Mouse (Mus musculus): Measurements from ENCODE around the gene Cdc14a. TPM values are rescaled to one million over a fixed set of nuclear protein-coding genes. Genes with fewer than 3 reads are reported as not detected.

The Cdc14a gene
- polyA plus RNA-seq, 1 experiment, result 8.0 TPM

- no peaks in the 10 kb centered on the region for H3K27me3 ChIP-seq (ENCODE audit: control insufficient read depth, insufficient read depth, low read length)
- H3K27ac ChIP-seq (ENCODE audit: control insufficient read depth, insufficient read depth, low read length), result no peak overlapping the region
- no peak for DNase-seq
- 93% methylated on average over 6 of the region's 6 CpGs for WGBS
- no peak overlapping the region for H3K4me3 ChIP-seq (ENCODE audit: control insufficient read depth, insufficient read depth, low read length)
- H3K36me3 ChIP-seq (ENCODE audit: control insufficient read depth, insufficient read depth, low read length), result no peaks in the 10 kb centered on the region
- TF ChIP-seq POLR2A (IDR thresholded peaks at IDR 0.05; ENCODE audit: control insufficient read depth, extremely low read depth, insufficient read depth, low read length, poor library complexity) (no peak), CTCF (IDR thresholded peaks at IDR 0.05; ENCODE audit: borderline replicate concordance, control insufficient read depth, extremely low read depth, insufficient read depth, low read length, poor library complexity) (no peak)
- peaks cover 3% of the 10 kb centered on the region; the same call in 1 of the 2 replicates for H3K4me1 ChIP-seq (replicated peaks; ENCODE audit: control insufficient read depth, insufficient read depth, low read length)
Observed at GRCm38 (mm10) chr3:116397341-116397740, 26.5 kb downstream of the Cdc14a start.

- Histone ChIP-seq H3K27ac (ENCODE audit: control insufficient read depth, insufficient read depth, low read length) (no peak overlapping the region), H3K4me1 (replicated peaks; ENCODE audit: control insufficient read depth, insufficient read depth, low read length) (peaks cover 3% of the 10 kb centered on the region; the same call in 1 of the 2 replicates), H3K36me3 (ENCODE audit: control insufficient read depth, insufficient read depth, low read length) (no peaks in the 10 kb centered on the region), H3K27me3 (ENCODE audit: control insufficient read depth, insufficient read depth, low read length) (no peaks in the 10 kb centered on the region), H3K4me3 (ENCODE audit: control insufficient read depth, insufficient read depth, low read length) (no peak overlapping the region)
- DNase-seq, result no peak
- 94% methylated on average over 3 of the region's 3 CpGs for WGBS
- TF ChIP-seq POLR2A (IDR thresholded peaks at IDR 0.05; ENCODE audit: control insufficient read depth, extremely low read depth, insufficient read depth, low read length, poor library complexity) (no peak), CTCF (IDR thresholded peaks at IDR 0.05; ENCODE audit: borderline replicate concordance, control insufficient read depth, extremely low read depth, insufficient read depth, low read length, poor library complexity) (no peak)
Observed at GRCm38 (mm10) chr3:116396571-116396970, 27.3 kb downstream of the Cdc14a start.

- WGBS, result 93% methylated on average over 5 of the region's 5 CpGs
- H3K27me3 ChIP-seq (ENCODE audit: control insufficient read depth, insufficient read depth, low read length), result no peaks in the 10 kb centered on the region
- no peak overlapping the region for H3K27ac ChIP-seq (ENCODE audit: control insufficient read depth, insufficient read depth, low read length)
- H3K36me3 ChIP-seq (ENCODE audit: control insufficient read depth, insufficient read depth, low read length), result no peaks in the 10 kb centered on the region
- no peak overlapping the region for H3K4me3 ChIP-seq (ENCODE audit: control insufficient read depth, insufficient read depth, low read length)
- no peak for DNase-seq
- TF ChIP-seq CTCF (IDR thresholded peaks at IDR 0.05; ENCODE audit: borderline replicate concordance, control insufficient read depth, extremely low read depth, insufficient read depth, low read length, poor library complexity) (no peak), POLR2A (IDR thresholded peaks at IDR 0.05; ENCODE audit: control insufficient read depth, extremely low read depth, insufficient read depth, low read length, poor library complexity) (no peak)
- peaks cover 3% of the 10 kb centered on the region; the same call in 1 of the 2 replicates for H3K4me1 ChIP-seq (replicated peaks; ENCODE audit: control insufficient read depth, insufficient read depth, low read length)
Observed at GRCm38 (mm10) chr3:116394885-116395390, 28.9 kb downstream of the Cdc14a start.

GRCm38 (mm10) chr3:116391399-116391798, 32.4 kb downstream of the Cdc14a start:
- DNase-seq, result no peak
- Histone ChIP-seq H3K27ac (ENCODE audit: control insufficient read depth, insufficient read depth, low read length) (no peak overlapping the region), H3K4me3 (ENCODE audit: control insufficient read depth, insufficient read depth, low read length) (no peak overlapping the region), H3K4me1 (replicated peaks; ENCODE audit: control insufficient read depth, insufficient read depth, low read length) (no peaks in the 10 kb centered on the region), H3K27me3 (ENCODE audit: control insufficient read depth, insufficient read depth, low read length) (no peaks in the 10 kb centered on the region), H3K36me3 (ENCODE audit: control insufficient read depth, insufficient read depth, low read length) (no peaks in the 10 kb centered on the region)
- TF ChIP-seq POLR2A (IDR thresholded peaks at IDR 0.05; ENCODE audit: control insufficient read depth, extremely low read depth, insufficient read depth, low read length, poor library complexity) (no peak), CTCF (IDR thresholded peaks at IDR 0.05; ENCODE audit: borderline replicate concordance, control insufficient read depth, extremely low read depth, insufficient read depth, low read length, poor library complexity) (no peak)
- WGBS, result 90% methylated on average over 10 of the region's 10 CpGs

GRCm38 (mm10) chr3:116389500-116390470, 34.0 kb downstream of the Cdc14a start:
- TF ChIP-seq CTCF (IDR thresholded peaks at IDR 0.05; ENCODE audit: borderline replicate concordance, control insufficient read depth, extremely low read depth, insufficient read depth, low read length, poor library complexity), result no peak
- no peak for TF ChIP-seq POLR2A (IDR thresholded peaks at IDR 0.05; ENCODE audit: control insufficient read depth, extremely low read depth, insufficient read depth, low read length, poor library complexity)
- no peak overlapping the region for H3K4me3 ChIP-seq (ENCODE audit: control insufficient read depth, insufficient read depth, low read length)
- H3K27me3 ChIP-seq (ENCODE audit: control insufficient read depth, insufficient read depth, low read length), result no peaks in the 10 kb centered on the region
- H3K27ac ChIP-seq (ENCODE audit: control insufficient read depth, insufficient read depth, low read length), result no peak overlapping the region
- no peaks in the 10 kb centered on the region for H3K36me3 ChIP-seq (ENCODE audit: control insufficient read depth, insufficient read depth, low read length)
- 94% methylated on average over 14 of the region's 14 CpGs for WGBS
- H3K4me1 ChIP-seq (replicated peaks; ENCODE audit: control insufficient read depth, insufficient read depth, low read length), result no peaks in the 10 kb centered on the region
- DNase-seq, result no peak

GRCm38 (mm10) chr3:116388808-116389207, 35.0 kb downstream of the Cdc14a start:
- no peak for TF ChIP-seq CTCF (IDR thresholded peaks at IDR 0.05; ENCODE audit: borderline replicate concordance, control insufficient read depth, extremely low read depth, insufficient read depth, low read length, poor library complexity)
- TF ChIP-seq POLR2A (IDR thresholded peaks at IDR 0.05; ENCODE audit: control insufficient read depth, extremely low read depth, insufficient read depth, low read length, poor library complexity), result no peak
- Histone ChIP-seq H3K4me3 (ENCODE audit: control insufficient read depth, insufficient read depth, low read length) (no peak overlapping the region), H3K4me1 (replicated peaks; ENCODE audit: control insufficient read depth, insufficient read depth, low read length) (no peaks in the 10 kb centered on the region), H3K27ac (ENCODE audit: control insufficient read depth, insufficient read depth, low read length) (no peak overlapping the region), H3K36me3 (ENCODE audit: control insufficient read depth, insufficient read depth, low read length) (no peaks in the 10 kb centered on the region), H3K27me3 (ENCODE audit: control insufficient read depth, insufficient read depth, low read length) (no peaks in the 10 kb centered on the region)
- DNase-seq, result no peak
- WGBS, result 75% methylated on average over 11 of the region's 11 CpGs

Data from thymus, adult 2 months (tissue).